Mouse (Mus musculus) midbrain, embryonic 13.5 days (tissue): Measurements from ENCODE around the gene Chka. TPM values are rescaled to one million over a fixed set of nuclear protein-coding genes. Genes with fewer than 3 reads are reported as not detected.
A peak's percentile ranks its signal among the peaks of the same experiment; 100 is the strongest.

Source experiments
- ATAC-seq: fragments of 200-750 bp; cut with Nextera tagmentation; 2 replicates; pipeline ENCODE4 v1.8.0; 2017; ENCODE audit warnings: mild to moderate bottlenecking, moderate TSS enrichment, moderate library complexity
- H3K27ac ChIP-seq: fragments of 300-500 bp; sonication (generic); 2 replicates; pipeline ENCODE4 v1.5.1; 2015; ENCODE audit warnings: inconsistent platforms, mild to moderate bottlenecking, moderate library complexity
- H3K27me3 ChIP-seq: fragments of 300-500 bp; sonication (generic); 2 replicates; pipeline ENCODE4 v1.6.1; 2015; ENCODE audit warnings: mild to moderate bottlenecking, inconsistent platforms
- H3K36me3 ChIP-seq: fragments of 300-500 bp; sonication (generic); 2 replicates; pipeline ENCODE4 v1.6.1; 2015; ENCODE audit warnings: mild to moderate bottlenecking, inconsistent platforms
- H3K4me1 ChIP-seq: fragments of 300-500 bp; sonication (generic); replicated peaks from 2 replicates; pipeline ENCODE4 v1.6.1; 2015; ENCODE audit warnings: inconsistent platforms
- H3K4me2 ChIP-seq: fragments of 300-500 bp; sonication (generic); replicated peaks from 2 replicates; pipeline ENCODE4 v1.6.1; 2015; ENCODE audit warnings: moderate library complexity, mild to moderate bottlenecking, inconsistent platforms
- H3K4me3 ChIP-seq: fragments of 300-500 bp; sonication (generic); replicated peaks from 2 replicates; pipeline ENCODE4 v1.5.1; 2015; ENCODE audit warnings: mild to moderate bottlenecking, inconsistent platforms
- H3K9ac ChIP-seq: fragments of 300-500 bp; sonication (generic); replicated peaks from 2 replicates; pipeline ENCODE4 v1.6.1; 2015; ENCODE audit warnings: mild to moderate bottlenecking, inconsistent platforms
- H3K9me3 ChIP-seq: fragments of 300-500 bp; sonication (generic); 2 replicates; pipeline ENCODE4 v1.6.1; 2016; ENCODE audit warnings: mild to moderate bottlenecking, inconsistent platforms
- WGBS: fragments of 180-500 bp; shearing (Covaris S2); methylation state at CpG from one replicate; pipeline ENCODE4 v1.1.7; 2015; 5-methylcytosine and 5-hydroxymethylcytosine counted together
- polyA plus RNA-seq: library from polyadenylated mRNA; unstranded; fragments of >200 nt; fragmentation: Nextera tagmentation; extraction: Ambion mirVana; gene quantifications from 2 replicates; pipeline ENCODE4 v1.2.1, GENCODE M21; 2015

The Chka gene
- polyA plus RNA-seq, 1 experiment from 2014 or later = 58.0 TPM

DNA sequence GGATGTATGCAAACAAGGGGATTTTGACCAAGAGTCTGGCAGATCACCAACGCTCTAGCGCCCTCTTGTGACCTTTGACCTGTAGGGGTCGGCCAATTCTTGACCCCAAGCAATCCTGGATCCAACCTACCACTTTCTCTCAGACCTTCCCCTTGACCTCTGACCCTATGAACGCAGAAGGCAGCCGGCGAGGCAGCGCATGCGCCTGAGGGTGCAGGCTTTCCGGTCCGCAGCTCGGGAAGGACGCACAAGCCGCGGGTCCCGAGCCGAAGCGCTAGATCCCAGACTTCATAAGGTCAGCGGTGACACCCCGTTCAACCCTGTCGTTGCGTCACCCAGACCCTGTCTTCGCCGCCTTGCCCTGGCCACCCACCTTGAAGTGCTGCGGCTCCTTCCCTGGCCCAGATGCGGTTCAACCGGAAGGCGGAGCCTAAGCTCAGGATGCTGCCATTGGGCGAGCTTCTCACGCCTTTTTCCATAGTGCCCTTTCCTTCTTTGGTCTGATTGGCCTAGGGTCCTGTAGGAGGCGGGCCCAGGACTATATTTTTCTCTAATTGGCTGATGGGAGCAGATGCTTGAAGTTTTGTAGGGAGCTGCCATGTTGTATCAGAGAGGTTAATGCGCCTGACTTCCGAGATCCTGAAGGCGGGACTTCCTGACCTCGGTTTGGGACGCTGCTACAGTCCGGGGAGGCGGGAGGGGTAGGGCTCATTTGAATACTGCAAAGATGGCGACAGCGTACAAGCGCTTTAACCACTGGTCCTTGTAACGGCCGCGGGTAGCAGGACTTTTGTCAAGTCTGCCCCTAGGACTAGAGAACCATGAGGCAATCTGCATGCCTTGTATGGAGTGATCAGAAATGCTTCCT, 61.0 kb downstream of the Chka start, which contains the start of gene Ndufs8:
Gene Ndufs8, minus strand, starts transcription at position 438 of the 868 bp plus-strand sequence.
- H3K4me1 ChIP-seq = peaks cover 18% of the 10 kb centered on the region
- WGBS = under 1% methylated on average over 43 of the region's 43 CpGs
- peaks cover 32% of the 10 kb centered on the region for H3K36me3 ChIP-seq
- ATAC-seq = peak; percentile 98
- peak within 1 kb of the TSS; percentile 70 for H3K4me2 ChIP-seq
- peak within 1 kb of the TSS; percentile 91 for H3K27ac ChIP-seq
- no peaks in the 10 kb centered on the region for H3K9me3 ChIP-seq
- no peaks in the 10 kb centered on the region for H3K27me3 ChIP-seq
- peak within 1 kb of the TSS; percentile 74 for H3K9ac ChIP-seq
- peak within 1 kb of the TSS; percentile 69 for H3K4me3 ChIP-seq

DNA sequence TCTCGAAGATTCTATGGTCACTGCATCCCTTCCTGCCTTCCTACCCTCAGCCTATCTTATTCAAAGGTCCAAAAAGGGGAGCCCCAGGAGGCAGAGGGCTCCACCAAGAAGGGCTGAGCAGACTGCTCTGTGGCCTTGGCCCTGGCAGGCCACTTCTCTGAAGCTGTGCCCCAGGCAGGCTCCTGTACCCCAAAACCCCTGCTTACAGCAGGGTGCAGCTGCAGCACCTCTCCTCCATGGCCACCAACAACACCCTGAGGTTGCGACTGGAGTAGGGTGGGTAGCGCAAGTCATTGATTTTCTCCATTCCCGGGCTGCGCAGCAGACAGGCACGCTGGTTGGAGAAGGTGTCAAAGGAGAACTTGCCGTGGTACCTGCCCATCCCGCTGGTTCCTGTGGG, 62.1 kb downstream of the Chka start:
- no peak overlapping the region for H3K27ac ChIP-seq

DNA sequence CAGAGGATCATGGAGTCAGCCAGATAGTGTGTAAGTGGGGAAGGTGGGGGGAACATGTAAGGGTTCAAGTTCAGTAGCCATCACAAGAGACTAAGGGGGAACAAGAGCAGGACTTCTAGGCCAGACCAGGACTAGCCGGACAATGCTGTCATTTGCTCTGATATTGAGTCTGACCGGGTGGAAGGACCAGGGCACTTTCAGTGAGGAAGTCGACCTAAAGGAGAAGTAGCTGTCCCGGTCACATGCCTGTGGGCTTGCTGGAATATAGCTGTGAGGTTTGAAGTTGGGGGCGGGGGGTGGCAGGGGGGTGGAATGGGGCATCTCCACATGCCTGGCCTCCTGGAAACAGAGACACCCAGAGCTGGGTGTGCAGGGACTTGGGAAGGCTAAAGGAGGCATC, 63.0 kb downstream of the Chka start:
- WGBS = 92% methylated on average over 5 of the region's 5 CpGs
- Histone ChIP-seq H3K4me1 (peaks cover 18% of the 10 kb centered on the region), H3K9me3 (no peaks in the 10 kb centered on the region), H3K9ac (no peak overlapping the region; the same call in 1 of the 2 replicates), H3K4me3 (no peak overlapping the region), H3K27me3 (no peaks in the 10 kb centered on the region), H3K27ac (no peak overlapping the region), H3K4me2 (no peak overlapping the region), H3K36me3 (peaks cover 15% of the 10 kb centered on the region)
- ATAC-seq = no peak

More for the DNA sequence above, 62.1 kb downstream of the Chka start:
- Histone ChIP-seq H3K27me3 (no peaks in the 10 kb centered on the region), H3K9me3 (no peaks in the 10 kb centered on the region), H3K36me3 (peaks cover 24% of the 10 kb centered on the region), H3K4me3 (peak overlapping the region; percentile 69), H3K4me2 (peak overlapping the region; percentile 64), H3K9ac (peak overlapping the region; percentile 61), H3K4me1 (peaks cover 18% of the 10 kb centered on the region)
- 89% methylated on average over 8 of the region's 8 CpGs for WGBS
- ATAC-seq = no peak

DNA sequence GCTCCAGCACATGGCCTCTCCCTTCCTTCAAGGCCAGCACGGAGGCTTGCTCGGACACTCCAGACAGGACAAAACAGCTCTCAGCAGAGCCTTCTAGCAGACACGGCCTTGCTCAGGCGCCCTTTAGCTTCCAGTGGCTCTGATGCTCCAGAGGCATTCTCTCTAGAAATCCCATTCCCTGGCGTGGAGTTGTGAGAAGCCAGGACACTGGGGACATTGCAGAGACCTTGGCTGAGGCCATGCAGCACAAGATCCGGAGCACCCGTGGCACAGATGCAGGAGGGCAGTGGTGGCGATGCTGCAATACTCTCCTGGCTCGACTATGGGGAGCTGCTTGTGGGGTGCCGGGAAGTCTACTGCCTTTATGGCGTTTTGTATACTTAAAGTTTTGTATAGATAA, 65.2 kb downstream of the Chka start:
- 79% methylated on average over 11 of the region's 11 CpGs for WGBS
- Histone ChIP-seq H3K9ac (no peak overlapping the region), H3K27ac (no peak overlapping the region), H3K4me1 (peaks cover 12% of the 10 kb centered on the region), H3K4me2 (no peak overlapping the region), H3K27me3 (no peaks in the 10 kb centered on the region), H3K9me3 (no peaks in the 10 kb centered on the region), H3K36me3 (no peaks in the 10 kb centered on the region), H3K4me3 (no peak overlapping the region)
- no peak for ATAC-seq

DNA sequence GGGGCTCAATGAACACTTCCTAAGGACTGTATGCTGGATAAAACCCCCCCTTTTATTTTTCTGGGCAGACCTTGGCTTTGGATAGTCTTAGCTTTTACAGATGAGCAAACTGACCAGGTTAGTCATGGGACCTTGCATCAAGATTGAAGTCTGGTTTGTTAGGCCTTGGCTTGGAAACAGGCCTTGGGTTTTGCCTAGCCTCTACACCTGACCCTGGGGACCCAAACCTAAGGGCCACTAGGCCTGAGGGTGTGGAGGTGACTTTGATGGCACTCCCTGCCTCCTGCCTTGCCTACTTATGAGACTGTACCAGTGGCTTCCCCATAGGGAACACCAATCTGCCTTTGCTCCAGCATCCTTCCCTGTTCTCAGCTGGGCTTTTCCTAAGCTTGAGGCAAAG, 68.4 kb downstream of the Chka start:
- no peak overlapping the region for H3K9ac ChIP-seq
- H3K4me1 ChIP-seq = no peaks in the 10 kb centered on the region
- H3K4me2 ChIP-seq = no peak overlapping the region
- H3K36me3 ChIP-seq = no peaks in the 10 kb centered on the region
- no peak overlapping the region for H3K4me3 ChIP-seq
- H3K27me3 ChIP-seq = no peaks in the 10 kb centered on the region
- ATAC-seq = no peak
- no peaks in the 10 kb centered on the region for H3K9me3 ChIP-seq
- no peak overlapping the region for H3K27ac ChIP-seq

DNA sequence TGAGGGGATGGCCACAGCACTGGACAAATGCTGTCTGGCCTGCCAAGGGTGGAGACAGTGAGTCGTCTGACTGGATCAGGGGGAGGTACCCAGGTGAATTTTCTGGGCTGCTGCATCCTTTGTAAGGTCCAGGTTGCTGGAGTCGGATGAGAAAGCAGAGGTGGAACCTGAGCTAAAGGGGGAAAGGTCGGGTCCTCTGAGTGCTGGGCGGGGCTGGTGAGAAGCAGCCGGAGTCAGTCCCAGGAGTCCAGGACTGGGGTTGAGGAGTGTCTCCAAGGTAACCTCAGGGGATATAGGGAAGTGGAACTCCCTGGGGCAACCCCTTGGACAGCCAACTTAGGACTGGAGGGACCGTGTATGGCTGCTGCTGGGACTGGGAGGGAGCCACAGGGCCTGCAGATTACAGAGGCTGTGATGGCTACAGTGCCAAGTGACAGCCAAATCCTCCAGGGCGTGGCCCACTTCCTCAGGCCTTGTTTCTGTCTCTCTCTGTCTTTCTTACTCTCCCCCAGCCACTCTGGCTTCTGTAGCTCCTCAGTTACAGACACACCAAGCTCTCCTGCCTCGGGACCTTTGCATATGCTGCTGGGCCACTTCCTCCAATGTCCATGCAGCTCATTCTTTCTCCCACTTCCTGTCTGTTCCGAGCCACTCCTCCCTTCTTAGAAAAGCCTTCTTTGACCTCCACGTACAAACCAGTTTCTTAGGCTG, 71.2 kb downstream of the Chka start:
- no peaks in the 10 kb centered on the region for H3K27me3 ChIP-seq
- no peaks in the 10 kb centered on the region for H3K9me3 ChIP-seq
- no peaks in the 10 kb centered on the region for H3K4me1 ChIP-seq
- H3K27ac ChIP-seq = no peak overlapping the region
- WGBS = 56% methylated on average over 10 of the region's 10 CpGs
- no peak for ATAC-seq
- H3K4me3 ChIP-seq = no peak overlapping the region
- no peak overlapping the region for H3K4me2 ChIP-seq
- no peak overlapping the region for H3K9ac ChIP-seq
- H3K36me3 ChIP-seq = no peaks in the 10 kb centered on the region

DNA sequence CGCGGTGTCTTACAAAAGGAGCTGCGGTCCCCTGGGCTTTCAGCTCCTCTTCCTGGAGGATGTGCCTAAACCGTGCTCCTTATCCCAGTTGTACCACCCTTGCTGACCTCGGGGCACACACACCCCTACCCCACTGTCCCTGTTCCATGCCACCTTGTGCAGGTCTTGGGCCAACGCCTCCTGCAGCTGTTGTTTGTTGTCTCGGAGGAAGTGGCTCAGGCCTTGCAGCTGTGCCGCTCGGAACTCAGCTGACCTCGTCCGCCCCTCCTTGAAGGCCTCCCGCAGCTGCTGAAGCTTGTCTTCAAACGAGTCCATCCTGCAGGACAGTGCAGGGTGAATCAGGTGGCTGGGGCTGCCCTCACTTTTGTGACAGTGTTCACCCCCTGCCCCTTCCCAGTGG, 72.0 kb downstream of the Chka start:
- no peaks in the 10 kb centered on the region for H3K4me1 ChIP-seq
- no peak overlapping the region for H3K4me2 ChIP-seq
- no peaks in the 10 kb centered on the region for H3K9me3 ChIP-seq
- H3K9ac ChIP-seq = no peak overlapping the region
- H3K27me3 ChIP-seq = no peaks in the 10 kb centered on the region
- no peaks in the 10 kb centered on the region for H3K36me3 ChIP-seq
- WGBS = 50% methylated on average over 13 of the region's 13 CpGs
- no peak overlapping the region for H3K27ac ChIP-seq
- H3K4me3 ChIP-seq = no peak overlapping the region
- ATAC-seq = no peak

DNA sequence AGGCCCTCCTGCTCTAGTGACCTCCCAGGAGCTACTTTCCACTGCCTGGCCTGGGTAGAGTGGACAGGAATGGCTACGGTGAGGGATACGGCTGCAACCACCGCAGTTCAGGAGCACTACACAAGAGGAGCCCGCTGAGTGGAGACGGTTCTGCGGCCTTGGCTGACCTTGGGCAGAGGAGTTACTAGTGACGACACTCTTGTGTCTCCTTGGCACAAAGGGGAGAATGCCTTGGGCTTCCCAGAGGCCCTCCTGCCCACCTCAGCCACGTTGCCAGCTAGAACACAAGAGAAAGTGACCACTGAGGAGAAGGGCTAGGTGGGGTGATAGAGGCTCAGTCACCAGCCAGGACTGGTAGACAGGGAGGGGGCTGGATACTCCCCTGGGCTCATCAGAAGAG, 72.6 kb downstream of the Chka start:
- Histone ChIP-seq H3K27ac (no peak overlapping the region), H3K9me3 (no peaks in the 10 kb centered on the region), H3K9ac (no peak overlapping the region), H3K4me1 (0 out of 2 replicates have a peak, but pooled peaks cover under 1% of the 10 kb centered on the region), H3K4me3 (no peak overlapping the region), H3K4me2 (no peak overlapping the region), H3K27me3 (no peaks in the 10 kb centered on the region), H3K36me3 (no peaks in the 10 kb centered on the region)
- no peak for ATAC-seq
- WGBS = 86% methylated on average over 8 of the region's 8 CpGs

DNA sequence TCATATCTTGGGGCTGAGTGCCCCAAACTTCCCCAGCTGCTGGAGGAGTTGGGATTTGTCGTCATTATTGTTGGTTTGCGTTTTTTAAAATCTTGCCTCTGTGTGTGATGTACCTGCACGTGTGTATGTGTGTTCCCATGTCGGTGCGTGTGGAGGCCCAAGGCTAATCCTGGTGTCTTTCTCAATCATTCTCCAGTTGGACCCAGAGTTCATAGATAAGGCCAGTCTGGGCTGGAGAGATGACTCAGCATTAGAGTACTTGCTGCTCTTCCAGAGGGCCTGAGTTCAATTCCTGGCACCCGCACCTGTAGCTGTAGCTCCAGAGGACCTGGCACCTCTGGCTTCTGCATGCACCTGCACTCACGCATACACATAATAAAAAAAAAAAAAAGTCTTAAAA, 73.3 kb downstream of the Chka start:
- Histone ChIP-seq H3K36me3 (no peaks in the 10 kb centered on the region), H3K9me3 (no peaks in the 10 kb centered on the region), H3K4me2 (no peak overlapping the region), H3K4me3 (no peak overlapping the region), H3K9ac (no peak overlapping the region), H3K27ac (no peak overlapping the region), H3K27me3 (no peaks in the 10 kb centered on the region), H3K4me1 (peaks cover 7% of the 10 kb centered on the region)
- ATAC-seq = no peak
- 92% methylated on average over 7 of the region's 7 CpGs for WGBS

DNA sequence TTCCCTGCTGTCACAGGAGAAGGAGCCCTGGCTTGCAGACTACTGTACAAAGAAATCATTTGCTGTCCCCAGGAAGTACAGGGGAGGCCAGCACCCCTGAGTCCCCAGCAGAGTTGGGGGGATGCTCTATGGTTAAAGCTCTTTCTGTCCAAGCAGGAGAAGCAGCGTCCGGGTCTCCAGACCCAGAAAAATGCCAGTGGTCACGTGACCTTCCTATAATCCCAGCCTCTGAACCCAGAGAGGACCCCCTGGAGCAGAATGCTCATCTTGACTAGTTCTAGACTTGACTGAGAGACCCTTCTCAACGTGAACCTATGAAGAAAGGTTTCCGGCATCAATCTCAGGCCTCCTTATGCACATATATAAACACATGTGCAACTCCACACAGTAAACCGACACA, 74.3 kb downstream of the Chka start:
- Histone ChIP-seq H3K36me3 (no peaks in the 10 kb centered on the region), H3K4me3 (no peak overlapping the region), H3K9me3 (no peaks in the 10 kb centered on the region), H3K9ac (no peak overlapping the region), H3K27me3 (no peaks in the 10 kb centered on the region), H3K4me1 (peaks cover 15% of the 10 kb centered on the region), H3K4me2 (no peak overlapping the region), H3K27ac (no peak overlapping the region)
- 81% methylated on average over 6 of the region's 6 CpGs for WGBS
- no peak for ATAC-seq

DNA sequence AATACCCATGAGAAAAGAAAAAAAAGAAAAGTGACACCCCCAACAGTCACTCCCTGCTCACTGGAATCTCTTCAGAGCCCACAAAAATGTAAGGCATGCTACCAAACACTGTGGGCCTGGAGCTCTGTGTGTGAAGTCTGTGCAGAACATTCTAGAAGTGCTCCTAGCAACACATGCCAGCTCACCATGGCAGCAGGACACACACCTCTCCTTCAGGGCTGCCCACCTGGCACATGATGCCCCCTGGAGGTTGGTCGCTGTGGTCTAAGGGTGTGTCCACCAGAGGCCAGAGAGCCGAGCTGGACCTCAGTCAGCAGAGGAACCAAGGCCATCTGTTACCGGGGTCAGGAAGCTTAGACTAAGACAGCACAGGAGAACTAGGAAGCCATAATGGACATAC, 74.7 kb downstream of the Chka start:
- WGBS = 73% methylated on average over 3 of the region's 3 CpGs
- H3K4me3 ChIP-seq = no peak overlapping the region
- H3K9me3 ChIP-seq = no peaks in the 10 kb centered on the region

DNA sequence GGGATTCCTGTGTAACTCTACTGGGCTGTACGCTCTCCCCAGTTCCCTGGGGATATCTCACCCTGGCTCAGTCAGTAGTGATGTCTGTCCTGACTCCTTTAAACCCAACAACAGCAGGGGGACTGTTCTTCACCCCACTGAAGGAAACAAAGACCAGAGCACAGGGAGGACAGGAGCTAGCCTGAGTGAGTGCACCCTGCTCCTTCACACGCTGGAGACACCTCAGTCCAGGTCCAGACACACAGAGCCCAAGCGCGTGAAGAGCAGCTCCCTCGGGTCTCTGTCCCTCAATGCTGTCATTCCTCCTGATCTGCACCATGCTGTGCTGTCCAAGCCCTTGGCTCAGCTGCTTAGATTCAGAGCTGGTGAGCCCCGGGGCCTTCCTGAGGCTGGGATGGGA, 75.1 kb downstream of the Chka start:
- Histone ChIP-seq H3K27ac (no peak overlapping the region), H3K4me3 (no peak overlapping the region), H3K9me3 (no peaks in the 10 kb centered on the region), H3K4me1 (peaks cover 15% of the 10 kb centered on the region), H3K27me3 (no peaks in the 10 kb centered on the region), H3K9ac (no peak overlapping the region), H3K4me2 (no peak overlapping the region), H3K36me3 (no peaks in the 10 kb centered on the region)
- no peak for ATAC-seq
- 63% methylated on average over 6 of the region's 6 CpGs for WGBS

More for the DNA sequence above, 74.7 kb downstream of the Chka start:
- no peaks in the 10 kb centered on the region for H3K36me3 ChIP-seq
- no peak overlapping the region for H3K4me2 ChIP-seq
- H3K4me1 ChIP-seq = peaks cover 15% of the 10 kb centered on the region
- H3K27me3 ChIP-seq = no peaks in the 10 kb centered on the region
- H3K27ac ChIP-seq = no peak overlapping the region
- no peak overlapping the region for H3K9ac ChIP-seq
- no peak for ATAC-seq
